Mouse (Mus musculus): ENCODE results near the gene Pitx1. TPM values are rescaled to one million over a fixed set of nuclear protein-coding genes. Genes with fewer than 3 reads are reported as not detected.

Gene Pitx1
- polyA plus RNA-seq, 1 experiment from 2014 or later = 45.9 TPM

DNA sequence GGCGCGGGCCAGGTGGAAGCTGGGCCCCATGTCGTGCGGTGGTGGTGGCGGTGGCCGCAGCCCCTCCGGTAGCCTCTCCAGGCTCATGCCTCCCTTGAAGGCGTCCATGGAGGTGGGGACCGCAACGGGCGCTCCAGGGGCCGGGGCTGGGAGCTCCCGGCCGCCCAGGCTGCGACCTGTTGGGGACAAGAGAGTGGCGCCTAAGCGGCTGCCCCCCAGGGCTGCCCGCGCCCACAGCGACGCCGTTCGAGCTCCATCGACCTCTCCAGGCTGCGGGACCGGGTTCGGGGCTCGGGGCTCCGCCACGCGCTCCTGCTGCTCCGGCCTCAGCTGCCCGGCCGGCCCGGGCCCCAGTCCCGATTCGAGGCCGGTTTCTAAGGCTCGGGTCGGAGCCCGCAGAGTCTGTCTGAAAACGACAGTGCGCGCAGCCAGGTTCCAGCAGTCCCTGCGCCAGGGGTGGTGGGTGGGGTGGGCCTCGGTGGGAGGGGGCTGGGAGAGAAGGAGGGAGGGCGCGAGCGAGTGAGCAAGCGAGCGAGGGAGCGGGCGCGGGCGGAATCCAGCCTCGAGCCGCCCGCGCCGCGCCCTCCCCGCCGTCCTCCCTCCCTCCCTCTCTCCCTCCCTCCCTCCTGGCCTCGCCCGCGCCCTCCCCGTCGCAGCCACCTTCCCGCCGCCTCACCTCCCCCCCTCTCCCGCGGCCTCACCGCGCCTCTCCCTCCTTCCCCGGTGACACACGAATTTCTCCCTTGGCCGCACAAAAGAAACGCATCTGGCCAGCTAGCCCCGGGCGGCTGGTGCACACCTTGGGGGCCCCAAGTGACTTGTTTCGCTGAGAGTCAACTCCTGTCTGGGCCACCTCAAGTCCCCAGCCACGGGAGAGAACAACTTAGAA lies 4.9 kb downstream of the Pitx1 start:
- Histone ChIP-seq H3K27me3 (peaks cover 76% of the 10 kb centered on the region), H3K4me3 (replicated peaks) (peak overlapping the region; percentile 48), H3K9me3 (replicated peaks) (no peaks in the 10 kb centered on the region), H3K9ac (peak overlapping the region; percentile 57), H3K36me3 (no peaks in the 10 kb centered on the region), H3K4me1 (peaks cover 47% of the 10 kb centered on the region), H3K4me2 (replicated peaks) (peak overlapping the region; percentile 56), H3K27ac (replicated peaks) (peak overlapping the region; percentile 80)
- peak; percentile 65; the same call in 1 of the 2 replicates for ATAC-seq (ENCODE audit: insufficient number of reproducible peaks, low FRiP score, low TSS enrichment, low read depth)
- WGBS = under 1% methylated on average over 60 of the region's 82 CpGs

DNA sequence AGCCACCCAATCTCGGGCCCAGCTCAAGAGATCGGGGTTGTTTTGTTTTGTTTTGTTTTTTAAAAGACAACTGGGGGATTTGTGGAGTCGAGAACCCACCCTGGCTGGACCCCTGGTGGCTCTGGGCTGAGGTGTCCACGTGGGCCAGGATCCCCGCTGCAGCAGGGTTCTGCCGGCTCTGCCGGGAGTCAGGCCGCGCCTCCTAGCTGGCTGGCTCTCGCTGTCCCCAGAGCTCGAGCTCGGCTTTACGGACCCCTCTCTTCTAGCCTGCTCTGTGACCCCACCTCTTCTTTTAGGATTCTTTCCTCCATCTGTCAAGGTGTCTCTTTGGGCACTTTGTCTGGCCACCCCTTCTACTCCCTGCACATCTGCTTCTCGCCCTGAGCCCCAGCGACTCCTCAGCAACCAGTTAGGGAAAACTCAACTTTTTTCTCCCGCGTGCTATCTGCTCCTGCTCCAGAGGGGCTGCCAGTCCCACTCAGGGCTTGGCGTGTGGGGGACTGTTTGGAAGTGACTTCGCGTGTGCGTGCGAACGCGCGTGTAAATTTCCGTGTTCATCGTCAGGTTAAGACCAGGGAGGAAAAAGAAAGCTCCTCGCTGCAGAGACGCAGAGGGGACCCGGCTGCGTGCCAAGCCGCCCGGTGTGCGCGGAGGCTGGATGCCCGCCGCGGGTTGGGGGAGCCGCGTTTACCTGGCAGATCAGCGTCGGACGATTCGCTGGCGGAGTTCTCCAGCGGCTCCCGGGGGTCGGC lies 5.7 kb downstream of the Pitx1 start:
- under 1% methylated on average over 48 of the region's 48 CpGs for WGBS
- Histone ChIP-seq H3K27me3 (peaks cover 84% of the 10 kb centered on the region), H3K4me3 (replicated peaks) (peak overlapping the region; percentile 48), H3K27ac (replicated peaks) (peak overlapping the region; percentile 80), H3K36me3 (no peaks in the 10 kb centered on the region), H3K9ac (peak overlapping the region; percentile 57), H3K4me2 (replicated peaks) (peak overlapping the region; percentile 56), H3K4me1 (peaks cover 47% of the 10 kb centered on the region), H3K9me3 (replicated peaks) (no peaks in the 10 kb centered on the region)
- ATAC-seq (ENCODE audit: insufficient number of reproducible peaks, low FRiP score, low TSS enrichment, low read depth) = no peak

DNA sequence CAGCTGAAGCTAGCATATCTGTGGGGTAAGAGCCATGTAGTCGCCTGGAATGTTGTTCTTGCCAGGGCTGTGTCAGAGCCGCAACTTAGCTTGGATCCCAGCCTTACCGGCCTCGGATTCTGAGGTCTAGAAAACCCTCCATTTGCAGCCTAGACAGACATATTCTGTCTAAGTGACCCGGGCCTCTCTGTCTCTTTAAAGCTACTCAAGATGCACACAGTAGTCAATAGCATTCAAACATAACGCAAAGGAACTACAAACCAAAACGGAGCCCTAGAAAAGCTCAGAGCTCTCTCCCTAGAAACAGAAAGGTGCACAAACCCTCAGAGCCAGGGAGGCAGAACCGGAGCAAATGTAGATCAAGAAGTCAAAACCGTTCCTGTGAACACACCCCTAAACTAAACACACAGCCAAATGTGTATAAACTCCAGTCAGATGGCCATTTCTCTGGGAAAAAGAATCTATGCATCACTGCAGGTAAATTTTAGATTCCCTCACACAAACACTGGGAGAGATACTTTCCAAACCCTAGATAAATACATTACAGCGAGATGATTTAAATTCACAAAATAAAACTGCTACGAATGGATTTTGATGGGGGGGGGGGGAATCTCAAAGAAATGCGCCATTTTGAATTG lies 6.9 kb downstream of the Pitx1 start:
- Histone ChIP-seq H3K4me3 (replicated peaks) (peak overlapping the region; percentile 48), H3K9ac (no peak overlapping the region)
- WGBS = 13% methylated on average over 12 of the region's 12 CpGs

GRCm38 (mm10) chr13:55828141-55829017 lies 7.6 kb downstream of the Pitx1 start:
- 5% methylated on average over 50 of the region's 50 CpGs for WGBS
- Histone ChIP-seq H3K4me3 (replicated peaks) (peak overlapping the region; percentile 48), H3K27me3 (peaks cover 88% of the 10 kb centered on the region), H3K9ac (peak overlapping the region; percentile 42), H3K4me2 (replicated peaks) (peak overlapping the region; percentile 39), H3K36me3 (no peaks in the 10 kb centered on the region), H3K4me1 (peaks cover 55% of the 10 kb centered on the region), H3K27ac (replicated peaks) (0 out of 2 replicates have a peak overlapping the region, but pooled peaks have one; percentile 28), H3K9me3 (replicated peaks) (no peaks in the 10 kb centered on the region)
- ATAC-seq (ENCODE audit: insufficient number of reproducible peaks, low FRiP score, low TSS enrichment, low read depth) = no peak

More for the DNA sequence above, 6.9 kb downstream of the Pitx1 start:
- no peak for ATAC-seq (ENCODE audit: insufficient number of reproducible peaks, low FRiP score, low TSS enrichment, low read depth)
- 0 out of 2 replicates have a peak overlapping the region, but pooled peaks have one; percentile 28 for H3K27ac ChIP-seq (replicated peaks)
- no peaks in the 10 kb centered on the region for H3K9me3 ChIP-seq (replicated peaks)
- H3K4me2 ChIP-seq (replicated peaks) = peak overlapping the region; percentile 39
- peaks cover 88% of the 10 kb centered on the region for H3K27me3 ChIP-seq
- H3K36me3 ChIP-seq = no peaks in the 10 kb centered on the region
- H3K4me1 ChIP-seq = peaks cover 50% of the 10 kb centered on the region

DNA sequence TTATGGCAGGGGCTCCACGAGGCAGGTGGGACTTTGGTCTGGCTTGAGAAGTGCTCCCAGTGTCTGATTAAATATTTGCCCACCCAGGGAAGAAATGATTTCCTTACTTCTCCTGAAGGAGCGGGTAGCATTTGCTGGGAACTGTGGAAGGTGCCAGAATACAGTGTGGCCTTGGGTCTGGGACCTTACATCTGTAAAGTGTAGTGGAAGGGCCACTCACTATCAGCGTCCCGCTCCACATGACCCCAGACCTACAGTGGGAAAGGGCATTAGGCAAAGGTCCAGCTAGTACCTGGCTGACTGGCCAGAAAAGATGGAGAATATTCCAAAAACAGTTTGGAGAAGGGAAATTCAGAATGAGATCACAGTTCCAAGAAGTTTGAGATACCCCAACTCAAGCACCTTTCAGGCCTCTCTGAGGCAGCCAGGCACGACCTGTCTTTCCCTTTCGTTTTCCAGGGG lies 8.3 kb downstream of the Pitx1 start:
- 11% methylated on average over 6 of the region's 6 CpGs for WGBS
- Histone ChIP-seq H3K9ac (peak overlapping the region; percentile 42; the same call in 1 of the 2 replicates), H3K4me3 (replicated peaks) (peak overlapping the region; percentile 48), H3K27ac (replicated peaks) (0 out of 2 replicates have a peak overlapping the region, but pooled peaks have one; percentile 28), H3K36me3 (no peaks in the 10 kb centered on the region), H3K9me3 (replicated peaks) (no peaks in the 10 kb centered on the region), H3K4me1 (peaks cover 55% of the 10 kb centered on the region), H3K4me2 (replicated peaks) (peak overlapping the region; percentile 39), H3K27me3 (peaks cover 88% of the 10 kb centered on the region)
- ATAC-seq (ENCODE audit: insufficient number of reproducible peaks, low FRiP score, low TSS enrichment, low read depth) = no peak

DNA sequence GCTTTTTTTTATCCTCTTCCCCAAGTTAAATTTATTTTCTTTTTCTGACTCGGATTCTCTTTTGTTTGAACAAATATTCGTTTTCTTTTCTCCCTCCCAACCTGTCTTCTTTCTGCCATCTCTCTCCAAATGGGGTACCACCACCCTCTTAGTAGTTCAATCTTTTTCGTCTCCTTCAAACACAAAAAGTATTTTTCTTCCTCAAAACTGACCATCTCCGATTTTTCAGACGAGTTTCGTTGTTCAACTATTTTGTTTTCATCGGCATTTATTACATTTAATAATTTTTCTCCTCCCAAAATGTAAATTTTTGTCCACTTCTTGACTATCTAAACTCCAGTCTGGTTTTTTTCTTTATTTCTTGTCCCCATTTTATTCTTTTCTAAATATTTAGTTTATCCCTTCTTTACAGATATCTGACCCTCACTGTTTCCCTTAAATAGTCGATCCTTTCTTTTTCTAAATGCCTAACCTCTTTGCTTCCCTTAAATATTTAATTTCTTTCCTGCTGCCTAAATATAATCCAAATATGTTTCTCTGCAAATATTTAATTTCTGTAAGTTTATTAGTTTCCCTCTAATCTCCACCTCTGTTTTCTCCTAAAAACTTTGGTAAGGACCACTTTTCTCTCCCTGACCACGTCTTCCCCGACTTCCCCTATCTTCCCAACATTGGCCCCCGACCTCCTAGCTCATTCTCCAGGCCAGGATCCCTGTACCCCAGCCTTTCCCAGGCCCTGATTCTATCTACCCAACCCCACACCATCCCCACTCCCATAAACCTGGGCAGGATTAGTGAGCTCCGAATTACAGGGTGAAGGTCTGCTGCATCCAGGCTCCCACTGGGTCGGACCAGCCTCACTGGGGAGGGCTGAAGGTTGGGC lies 9.0 kb downstream of the Pitx1 start:
- H3K4me1 ChIP-seq = peaks cover 54% of the 10 kb centered on the region
- whole genome bisulfite sequencing = 15% methylated on average over 13 of the region's 13 CpGs
- no peak overlapping the region for H3K27ac ChIP-seq (replicated peaks)
- H3K9ac ChIP-seq = 0 out of 2 replicates have a peak overlapping the region, but pooled peaks have one; percentile 42
- peak overlapping the region; percentile 48 for H3K4me3 ChIP-seq (replicated peaks)
- no peaks in the 10 kb centered on the region for H3K36me3 ChIP-seq
- H3K9me3 ChIP-seq (replicated peaks) = no peaks in the 10 kb centered on the region
- H3K4me2 ChIP-seq (replicated peaks) = peak overlapping the region; percentile 39
- peaks cover 88% of the 10 kb centered on the region for H3K27me3 ChIP-seq
- ATAC-seq (ENCODE audit: insufficient number of reproducible peaks, low FRiP score, low TSS enrichment, low read depth) = no peak

- H3K27me3 ChIP-seq = peaks cover 90% of the 10 kb centered on the region
- peak overlapping the region; percentile 27 for H3K4me3 ChIP-seq (replicated peaks)
- H3K4me1 ChIP-seq = peaks cover 45% of the 10 kb centered on the region
- no peak overlapping the region for H3K9ac ChIP-seq
- peak overlapping the region; percentile 23 for H3K4me2 ChIP-seq (replicated peaks)
- ATAC-seq (ENCODE audit: insufficient number of reproducible peaks, low FRiP score, low TSS enrichment, low read depth) = no peak
- no peaks in the 10 kb centered on the region for H3K36me3 ChIP-seq
- no peak overlapping the region for H3K27ac ChIP-seq (replicated peaks)
- no peaks in the 10 kb centered on the region for H3K9me3 ChIP-seq (replicated peaks)
- 5% methylated on average over 56 of the region's 56 CpGs for WGBS
These were observed 9.9 kb downstream of the Pitx1 start for GRCm38 (mm10) chr13:55826008-55826671.

GRCm38 (mm10) chr13:55825245-55825681 lies 10.7 kb downstream of the Pitx1 start:
- WGBS = 8% methylated on average over 32 of the region's 32 CpGs
- Histone ChIP-seq H3K27ac (replicated peaks) (no peak overlapping the region), H3K4me2 (replicated peaks) (peak overlapping the region; percentile 23), H3K9ac (0 out of 2 replicates have a peak overlapping the region, but pooled peaks have one; percentile 1), H3K4me3 (replicated peaks) (peak overlapping the region; percentile 27), H3K9me3 (replicated peaks) (no peaks in the 10 kb centered on the region), H3K4me1 (peaks cover 36% of the 10 kb centered on the region), H3K36me3 (no peaks in the 10 kb centered on the region), H3K27me3 (peaks cover 87% of the 10 kb centered on the region)
- ATAC-seq (ENCODE audit: insufficient number of reproducible peaks, low FRiP score, low TSS enrichment, low read depth) = peak; percentile 16; the same call in 1 of the 2 replicates
